Mouse (Mus musculus) ES-E14 (cell line): ENCODE measurements at regions not wholly inside any gene's neighbourhood (a gene's known extent, or its start where the extent isn't known, plus 50 kb on each side); places are given as distances from the start of the nearest gene placed in this dataset.

Experiments
- CHD2 ChIP-seq: IDR thresholded peaks from 2 replicates; pipeline ENCODE4 v1.6.1; 2014; ENCODE audit warnings: mild to moderate bottlenecking, low read depth, low read length, inconsistent platforms
- ZNF384 ChIP-seq: IDR thresholded peaks from 2 replicates; pipeline ENCODE4 v1.6.1; 2012; ENCODE audit warnings: low read depth, low read length, inconsistent platforms

- TF ChIP-seq ZNF384, result no peak
- no peak for TF ChIP-seq CHD2
Measured at GRCm38 (mm10) chr17:3260796-3261195, 65.6 kb upstream of the Tiam2 start.
